Mouse (Mus musculus) lung, adult 18-20 months (tissue): Measurements from ENCODE around the gene Mki67.

Experiments
- DNase-seq, 2 experiments: peaks; one replicate each; pipeline ENCODE4 v3.0.0; 2022; ENCODE audit warnings: mixed read lengths in 2 of 2

The Mki67 gene

GRCm38 (mm10) chr7:135715642-135716444, at the start of gene Mki67:
Gene Mki67 (minus strand): TSS chr7:135716361.
- DNase-seq, result peak; percentile 19 to 21

GRCm38 (mm10) chr7:135763311-135763710, 47.1 kb upstream of the Mki67 start:
- no peak for DNase-seq

GRCm38 (mm10) chr7:135758754-135759510, 42.8 kb upstream of the Mki67 start:
- no peak for DNase-seq

GRCm38 (mm10) chr7:135758171-135758570, 42.0 kb upstream of the Mki67 start:
- no peak for DNase-seq

- DNase-seq, result no peak
Observed at GRCm38 (mm10) chr7:135756984-135757586, 40.9 kb upstream of the Mki67 start.

GRCm38 (mm10) chr7:135748986-135749385, 32.8 kb upstream of the Mki67 start:
- peak in 1 of 2 experiments; percentile 24 for DNase-seq

GRCm38 (mm10) chr7:135747072-135747471, 30.9 kb upstream of the Mki67 start:
- DNase-seq, result no peak

GRCm38 (mm10) chr7:135746528-135746927, 30.4 kb upstream of the Mki67 start:
- no peak for DNase-seq

- DNase-seq, result no peak
Observed at GRCm38 (mm10) chr7:135745091-135745490, 28.9 kb upstream of the Mki67 start.

GRCm38 (mm10) chr7:135740453-135740852, 24.3 kb upstream of the Mki67 start:
- no peak for DNase-seq

GRCm38 (mm10) chr7:135736581-135736886, 20.4 kb upstream of the Mki67 start:
- no peak for DNase-seq

- DNase-seq, result peak; percentile 86 to 89
Observed at GRCm38 (mm10) chr7:135735691-135736580, 19.8 kb upstream of the Mki67 start.

- DNase-seq, result no peak
Observed at GRCm38 (mm10) chr7:135734911-135735646, 18.9 kb upstream of the Mki67 start.

GRCm38 (mm10) chr7:135734379-135734778, 18.2 kb upstream of the Mki67 start:
- DNase-seq, result no peak

- no peak for DNase-seq
Observed at GRCm38 (mm10) chr7:135728038-135728437, 11.9 kb upstream of the Mki67 start.

- DNase-seq, result no peak
Observed at GRCm38 (mm10) chr7:135726707-135727106, 10.5 kb upstream of the Mki67 start.

- DNase-seq, result no peak
Observed at GRCm38 (mm10) chr7:135723672-135724341, 7.6 kb upstream of the Mki67 start.

GRCm38 (mm10) chr7:135722011-135722838, 6.1 kb upstream of the Mki67 start:
- DNase-seq, result no peak

GRCm38 (mm10) chr7:135721436-135721992, 5.4 kb upstream of the Mki67 start:
- DNase-seq, result no peak

GRCm38 (mm10) chr7:135716968-135717557, 902 bp upstream of the Mki67 start:
- no peak for DNase-seq
